Mouse (Mus musculus) fibroblast of lung, adult 2 months (primary cell): Measurements from ENCODE around the gene Zfp82.
"Not testable (repeated sequence)": the region's sequence is repeated elsewhere in the genome, so short reads cannot be mapped to it uniquely, and the experiment has no call there.

Source experiments
- DNase-seq: peaks from one replicate; pipeline ENCODE4 v3.0.0-alpha.2; 2011; ENCODE audit warnings: low read depth

The Zfp82 gene

GRCm38 (mm10) chr7:30072146-30073028 lies at the start of gene Zfp82:
Zfp82 (minus strand) TSS chr7:30072900.
- DNase-seq, result peak; percentile 42

GRCm38 (mm10) chr7:30122188-30122530 lies 49.5 kb upstream of the Zfp82 start:
- peak; percentile 5 for DNase-seq

- peak; percentile 71 for DNase-seq
Observed at GRCm38 (mm10) chr7:30121308-30122187, 48.8 kb upstream of the Zfp82 start, which contains the start of gene Zfp382. Zfp382 (plus strand) TSS chr7:30121942.

- DNase-seq, result not testable (repeated sequence)
Observed at GRCm38 (mm10) chr7:30117935-30118334, 45.2 kb upstream of the Zfp82 start.

GRCm38 (mm10) chr7:30116076-30116475 lies 43.4 kb upstream of the Zfp82 start:
- DNase-seq, result no peak

- no peak for DNase-seq
Observed at GRCm38 (mm10) chr7:30099297-30099696, 26.6 kb upstream of the Zfp82 start.

- DNase-seq, result no peak
Observed at GRCm38 (mm10) chr7:30095551-30096125, 22.9 kb upstream of the Zfp82 start.

- DNase-seq, result peak; percentile 90
Observed at GRCm38 (mm10) chr7:30094646-30095429, 22.1 kb upstream of the Zfp82 start, which contains the start of gene Zfp260. Zfp260 (plus strand) TSS chr7:30094777.

- no peak for DNase-seq
Observed at GRCm38 (mm10) chr7:30093918-30094415, 21.3 kb upstream of the Zfp82 start.

GRCm38 (mm10) chr7:30092666-30093065 lies 20.0 kb upstream of the Zfp82 start:
- no peak for DNase-seq

GRCm38 (mm10) chr7:30090970-30091585 lies 18.4 kb upstream of the Zfp82 start:
- peak; percentile 41 for DNase-seq

- peak; percentile 99 for DNase-seq
Observed at GRCm38 (mm10) chr7:30090092-30090969, 17.6 kb upstream of the Zfp82 start, which contains the start of the genes Gm26920 and Zfp566. Gm26920 (minus strand) TSS chr7:30090410. Zfp566 (minus strand) TSS chr7:30090527.

GRCm38 (mm10) chr7:30089405-30089804 lies 16.7 kb upstream of the Zfp82 start:
- no peak for DNase-seq

GRCm38 (mm10) chr7:30086524-30086923 lies 13.8 kb upstream of the Zfp82 start:
- DNase-seq, result peak; percentile 67

GRCm38 (mm10) chr7:30064622-30065021 lies 8.1 kb downstream of the Zfp82 start:
- no peak for DNase-seq

- no peak for DNase-seq
Observed at GRCm38 (mm10) chr7:30062478-30062877, 10.2 kb downstream of the Zfp82 start.

GRCm38 (mm10) chr7:30060341-30060740 lies 12.4 kb downstream of the Zfp82 start:
- DNase-seq, result no peak

GRCm38 (mm10) chr7:30053591-30053990 lies 19.1 kb downstream of the Zfp82 start:
- DNase-seq, result no peak

GRCm38 (mm10) chr7:30050882-30051548 lies 21.7 kb downstream of the Zfp82 start, which contains the start of gene Zfp14:
Zfp14 (minus strand) TSS chr7:30051380.
- DNase-seq, result peak; percentile 74
